Mouse (Mus musculus): ENCODE measurements around the gene Heatr1. TPM values are rescaled to one million over a fixed set of nuclear protein-coding genes. Genes with fewer than 3 reads are reported as not detected.
"Not testable (repeated sequence)": the region's sequence is repeated elsewhere in the genome, so short reads cannot be mapped to it uniquely, and the experiment has no call there.

Heatr1 gene
- total RNA-seq, 2 experiments from 2014 or later: 13.7 to 14.1 TPM

DNA sequence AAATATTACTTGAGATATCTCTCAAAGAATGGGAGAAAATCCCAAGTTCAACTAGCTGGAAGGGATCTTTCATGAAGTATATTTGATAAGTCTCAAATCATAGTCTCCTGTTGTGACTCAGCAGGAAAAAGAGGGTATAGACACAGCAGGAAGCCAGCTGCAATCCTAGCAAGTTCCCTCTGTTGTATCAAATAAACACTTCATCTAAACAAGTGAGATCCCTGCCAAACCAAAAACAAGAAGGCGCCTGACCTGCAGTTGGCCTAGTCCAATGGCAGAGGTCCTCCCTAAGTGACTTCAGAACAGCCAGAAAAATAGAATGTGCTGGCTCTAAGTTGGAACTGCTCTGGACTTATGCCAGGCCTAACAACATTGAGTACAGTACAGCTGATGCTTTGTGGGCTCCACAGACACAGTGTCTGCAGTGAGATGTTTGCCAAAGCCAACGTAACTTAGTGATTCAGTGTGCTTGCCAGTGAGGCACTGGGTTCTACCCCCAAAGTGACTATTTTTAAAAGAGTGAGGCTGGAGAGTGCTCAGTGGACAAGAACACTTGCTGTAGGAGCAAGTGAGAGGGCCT lies 47.3 kb downstream of the Heatr1 start:
- intact Hi-C loops (cut with DNase I): no loop called here
- no peak for DNase-seq

DNA sequence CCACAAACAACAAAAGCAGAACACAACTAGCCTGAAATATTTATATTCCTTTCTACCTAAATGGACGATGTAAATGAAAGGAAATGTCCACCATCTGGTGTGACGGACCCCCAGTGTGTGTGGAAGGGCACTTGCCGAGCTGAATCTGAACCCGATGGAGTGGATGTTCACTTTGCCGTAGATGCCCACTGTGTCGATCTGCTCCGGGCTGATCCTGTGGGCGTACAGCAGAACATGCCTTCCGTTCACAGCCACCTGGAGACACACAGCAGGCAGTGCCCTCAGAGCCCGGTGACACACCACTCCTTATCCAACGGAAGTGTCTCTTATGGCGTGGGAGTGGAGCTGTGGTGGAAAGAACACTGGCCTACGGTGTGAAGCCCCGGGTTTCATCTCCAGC lies 58.3 kb downstream of the Heatr1 start:
- intact Hi-C loops (cut with DNase I): no loop called here
- no peak for DNase-seq

DNA sequence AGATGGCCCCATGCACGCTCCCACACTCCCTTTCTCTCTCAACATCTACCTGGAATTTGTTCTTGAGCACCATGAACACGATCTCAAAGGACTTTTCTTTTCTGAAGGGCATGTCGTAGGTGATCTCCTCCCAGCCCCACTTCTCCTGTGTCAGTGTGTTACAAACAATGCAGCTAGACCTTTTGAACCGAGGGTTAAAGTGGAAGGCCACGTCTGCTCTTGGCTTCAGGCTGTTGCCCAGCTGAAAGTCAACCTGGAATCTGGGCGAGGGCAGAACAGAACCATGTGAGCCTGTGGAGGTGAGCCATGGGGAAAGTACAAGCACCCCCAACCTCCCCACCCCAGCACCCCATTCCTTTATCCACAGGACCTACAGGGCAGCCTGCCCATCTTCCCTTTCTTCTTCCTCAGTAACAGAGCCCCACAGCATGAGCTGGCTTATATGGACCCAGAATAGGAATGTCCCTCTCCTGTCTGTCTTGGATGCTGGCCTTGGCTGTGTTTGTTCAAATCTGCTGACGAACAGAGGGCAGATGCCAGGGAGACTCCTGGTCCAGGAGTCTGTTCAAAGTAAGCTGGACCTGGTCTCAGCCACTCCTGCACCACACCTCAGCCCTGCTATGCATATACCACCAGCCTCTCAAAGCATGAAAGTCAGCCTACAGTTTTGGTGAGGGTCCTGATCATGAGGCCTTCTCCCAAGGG lies 60.0 kb downstream of the Heatr1 start:
- intact Hi-C loops (cut with DNase I): no loop called here
- DNase-seq: no peak

DNA sequence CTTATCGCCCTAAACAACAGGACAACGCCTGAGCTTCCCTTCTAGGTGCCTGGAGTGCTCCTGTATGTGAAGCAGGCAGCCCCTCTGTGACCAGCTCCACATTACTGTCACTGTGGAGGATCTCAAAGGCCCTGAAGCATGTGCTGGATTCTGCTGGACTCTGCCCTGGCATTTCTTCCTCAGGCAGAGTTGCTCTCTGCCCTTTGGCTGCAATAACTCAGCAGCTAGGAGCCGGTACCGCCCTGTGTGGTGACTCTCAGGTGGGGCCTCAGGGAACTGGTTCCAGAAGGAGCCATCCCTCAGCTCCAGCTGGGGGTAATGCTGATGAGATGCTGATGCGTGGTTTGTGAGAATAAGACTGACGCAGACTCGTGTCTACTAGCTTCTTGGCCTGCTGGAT lies 61.9 kb downstream of the Heatr1 start:
- intact Hi-C loops (cut with DNase I): no loop called here
- DNase-seq: no peak

DNA sequence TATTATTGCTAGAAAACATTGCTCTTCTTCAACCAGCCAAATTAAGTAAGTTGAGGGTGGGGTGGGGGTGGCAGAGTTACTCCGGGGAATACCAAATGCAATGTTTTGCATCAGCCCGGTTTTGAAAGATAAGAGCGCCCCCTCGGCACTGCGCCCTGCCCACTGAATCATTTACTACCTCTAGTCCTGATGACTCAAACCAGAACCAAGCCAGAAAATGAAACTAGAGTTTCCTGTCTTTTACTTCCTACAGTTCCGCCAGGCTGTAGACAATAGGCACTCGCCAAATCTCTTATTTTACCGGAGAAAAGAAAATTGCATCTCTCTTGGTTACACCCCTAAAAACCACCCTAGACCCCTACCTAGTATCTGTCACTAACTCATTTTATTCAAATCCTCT lies 65.6 kb downstream of the Heatr1 start:
- no peak for DNase-seq
- intact Hi-C loops (cut with DNase I): loop anchor here (10.0 kb wide), 1 partner anchor 104 kb away; the partner anchor contains the start of gene Ero1lb

DNA sequence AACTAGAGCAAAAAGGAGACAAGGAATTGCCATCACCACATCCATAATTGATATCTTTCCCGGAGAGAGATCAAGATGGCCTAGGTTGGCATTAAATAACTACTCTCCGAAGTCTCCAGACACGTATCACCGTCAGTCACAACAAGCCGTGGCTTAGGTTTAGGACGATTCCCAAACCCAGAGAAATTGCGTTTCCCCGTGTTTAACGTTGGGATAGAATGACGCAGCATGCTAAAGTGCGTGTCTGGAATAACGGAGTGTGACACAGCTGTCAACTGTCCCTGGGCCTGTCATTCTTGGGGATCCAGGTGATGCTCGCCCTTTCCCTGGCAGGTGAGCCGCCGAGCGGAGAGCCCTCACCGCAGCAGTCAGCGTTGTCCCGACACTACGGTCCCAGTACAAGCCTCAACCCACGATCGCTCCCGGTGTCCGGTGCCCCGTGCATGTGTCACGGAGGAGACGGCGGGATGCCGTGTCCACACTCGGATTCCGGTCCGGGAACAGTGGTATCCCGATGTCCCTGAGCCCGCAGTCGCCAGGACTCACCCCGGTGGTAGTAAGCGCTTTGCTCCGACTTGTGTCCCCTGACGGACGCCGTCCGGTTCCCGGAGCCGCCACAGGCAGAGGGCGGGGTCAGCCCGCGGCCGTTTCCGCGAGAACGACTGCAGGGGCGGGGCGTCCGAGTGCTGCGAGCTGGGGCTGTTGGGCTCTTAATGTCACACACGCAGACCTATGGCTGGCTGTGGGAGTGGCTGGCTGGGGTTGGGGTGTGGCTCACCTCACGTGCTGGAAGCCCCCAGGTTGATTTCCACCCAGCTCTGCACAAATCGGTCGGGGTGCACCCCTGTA lies 66.3 kb downstream of the Heatr1 start:
- DNase-seq: peak; percentile 89 to 95
- intact Hi-C loops (cut with DNase I): loop anchor here (10.0 kb wide), 1 partner anchor 104 kb away; the partner anchor contains the start of gene Ero1lb

DNA sequence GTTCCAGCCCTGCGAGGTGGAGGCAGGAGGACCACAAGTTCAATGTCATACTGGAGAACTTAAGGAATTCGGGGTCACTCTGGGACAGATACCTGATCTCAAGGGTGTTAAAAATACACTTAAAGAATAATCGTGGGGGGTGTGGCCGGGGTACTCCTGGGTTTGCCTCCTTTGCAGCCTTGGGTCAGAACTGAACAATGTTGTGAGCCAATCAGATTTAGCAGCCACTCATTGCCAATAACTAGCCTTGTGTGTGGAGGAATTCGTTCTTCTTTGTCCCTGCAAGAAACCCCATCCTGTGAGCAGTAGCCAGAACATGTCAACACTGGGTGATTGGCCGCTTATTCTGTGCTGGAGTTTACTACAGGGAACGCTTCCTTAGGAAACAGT lies 66.9 kb downstream of the Heatr1 start:
- DNase-seq: no peak
- intact Hi-C loops (cut with DNase I): loop anchor here (10.0 kb wide), 1 partner anchor 103 kb away; the partner anchor contains the start of gene Ero1lb

DNA sequence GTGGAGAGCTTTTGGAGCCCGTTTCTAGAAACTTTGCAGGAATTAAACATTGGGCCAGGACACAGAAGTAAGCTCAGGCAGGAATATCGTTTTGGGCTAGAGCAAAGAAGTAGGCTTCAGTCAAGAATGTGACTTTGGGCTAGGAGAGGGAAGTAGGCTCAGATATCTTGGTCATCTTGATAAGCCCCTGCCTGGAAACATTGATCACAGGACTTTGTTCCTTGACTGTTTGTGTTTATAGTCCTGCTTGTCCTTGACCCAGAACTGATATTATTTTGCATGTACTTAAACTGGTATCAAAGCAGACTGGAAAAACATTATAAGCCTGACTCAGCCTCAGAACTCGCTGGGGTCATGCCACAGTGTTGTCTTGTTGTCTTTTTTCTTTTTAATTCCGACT lies 67.8 kb downstream of the Heatr1 start:
- intact Hi-C loops (cut with DNase I): loop anchor here (10.0 kb wide), 1 partner anchor 102 kb away; the partner anchor contains the start of gene Ero1lb

DNA sequence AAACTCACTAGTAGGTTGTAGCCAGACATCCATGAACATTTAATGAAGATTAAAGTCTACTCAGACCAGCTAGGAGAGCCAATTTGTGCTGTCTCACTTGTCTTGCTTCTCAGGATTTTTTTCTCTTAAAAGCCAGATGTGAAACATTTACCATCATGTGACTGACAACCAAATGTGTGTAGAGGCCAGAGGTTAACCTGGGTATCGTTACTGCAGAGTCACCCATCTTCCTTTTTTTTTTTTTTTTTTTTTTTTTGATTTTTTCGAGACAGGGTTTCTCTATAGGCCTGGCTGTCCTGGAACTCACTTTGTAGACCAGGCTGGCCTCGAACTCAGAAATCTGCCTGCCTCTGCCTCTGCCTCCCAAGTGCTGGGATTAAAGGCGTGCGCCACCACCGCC lies 69.3 kb downstream of the Heatr1 start:
- intact Hi-C loops (cut with DNase I): loop anchor here (10.0 kb wide), 1 partner anchor 101 kb away; the partner anchor contains the start of gene Ero1lb

More for the DNA sequence above, 67.8 kb downstream of the Heatr1 start:
- no peak for DNase-seq

DNA sequence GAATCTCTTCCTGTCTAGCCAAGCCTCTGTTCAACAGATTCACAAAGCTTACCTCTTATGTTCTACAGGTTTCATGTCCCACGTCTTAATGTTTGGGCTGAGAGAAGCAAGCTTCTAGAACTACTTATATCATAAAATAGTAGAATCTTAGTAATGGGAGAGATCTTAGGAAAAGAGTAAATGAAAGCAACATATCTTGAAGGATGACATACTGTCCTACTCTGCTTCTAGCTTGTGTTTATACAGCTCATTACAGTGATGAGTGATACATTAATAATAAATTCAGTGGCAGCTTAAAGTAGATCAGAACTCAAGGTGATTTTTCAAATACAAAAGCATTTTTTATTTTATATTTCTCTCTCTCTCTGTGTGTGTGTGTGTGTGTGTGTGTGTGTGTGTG lies 70.0 kb downstream of the Heatr1 start, which contains the start of gene Lgals8:
Gene Lgals8, minus strand, starts transcription at position 101 of the 400 bp plus-strand sequence.
- intact Hi-C loops (cut with DNase I): loop anchor here (10.0 kb wide), 1 partner anchor 100 kb away; the partner anchor contains the start of gene Ero1lb
- no peak for DNase-seq

More for the DNA sequence above, 69.3 kb downstream of the Heatr1 start:
- not testable (repeated sequence) for DNase-seq

DNA sequence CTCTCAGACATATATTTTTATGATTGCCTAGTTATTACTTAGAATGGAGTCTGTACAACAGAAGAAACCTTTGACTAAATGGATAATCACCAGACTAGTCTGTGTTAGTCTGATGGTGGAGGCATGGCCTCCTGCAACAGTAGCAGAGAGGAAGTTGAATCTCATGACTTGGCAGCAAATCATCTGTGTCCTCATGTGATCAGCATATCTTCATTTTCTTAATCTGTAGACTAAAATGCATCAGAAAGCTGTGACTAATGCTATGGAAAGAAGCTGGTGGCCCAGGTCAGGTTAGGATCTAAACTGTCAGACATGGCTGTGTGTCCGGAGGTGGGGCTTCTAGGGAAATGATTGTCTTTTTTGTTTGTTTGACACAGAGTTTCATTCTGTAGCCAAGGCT lies 73.7 kb downstream of the Heatr1 start:
- no peak for DNase-seq
- intact Hi-C loops (cut with DNase I): loop anchor here (10.0 kb wide), 1 partner anchor 96 kb away; the partner anchor contains the start of gene Ero1lb

DNA sequence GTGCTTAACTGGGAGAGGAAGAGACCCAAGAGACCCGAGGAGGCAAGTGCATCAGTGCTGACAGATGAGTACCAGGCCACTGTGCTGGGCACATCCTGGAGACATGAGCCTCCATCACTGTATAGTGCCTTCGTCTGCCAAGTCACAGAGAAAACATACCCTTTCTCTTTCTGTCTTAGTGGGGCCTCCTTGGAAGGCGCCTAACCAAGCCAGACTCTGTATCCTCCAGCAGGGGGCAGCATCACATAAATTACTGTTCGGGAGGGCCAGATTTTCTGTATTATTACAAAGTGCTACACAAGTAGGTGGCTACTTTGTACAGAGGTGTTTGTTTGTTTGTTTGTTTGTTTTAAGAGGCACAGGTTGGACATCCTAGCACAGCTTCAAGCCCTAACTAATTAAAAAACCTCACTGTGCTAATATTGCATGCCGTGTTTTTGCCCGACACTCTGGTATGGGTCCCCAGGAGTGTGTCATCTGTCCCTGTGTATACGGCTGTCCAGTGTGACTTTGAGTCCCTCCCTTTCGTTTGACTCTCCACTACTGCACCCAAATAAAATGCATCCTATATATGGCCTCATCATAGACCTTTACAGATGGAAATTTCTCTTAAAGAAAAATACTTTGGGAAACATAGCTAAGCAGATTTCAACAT lies 79.0 kb downstream of the Heatr1 start:
- DNase-seq: peak; percentile 28 to 53
- intact Hi-C loops (cut with DNase I): loop anchor here (2.0 kb wide), 1 partner anchor 205 kb away; no protein-coding TSS in a partner anchor

DNA sequence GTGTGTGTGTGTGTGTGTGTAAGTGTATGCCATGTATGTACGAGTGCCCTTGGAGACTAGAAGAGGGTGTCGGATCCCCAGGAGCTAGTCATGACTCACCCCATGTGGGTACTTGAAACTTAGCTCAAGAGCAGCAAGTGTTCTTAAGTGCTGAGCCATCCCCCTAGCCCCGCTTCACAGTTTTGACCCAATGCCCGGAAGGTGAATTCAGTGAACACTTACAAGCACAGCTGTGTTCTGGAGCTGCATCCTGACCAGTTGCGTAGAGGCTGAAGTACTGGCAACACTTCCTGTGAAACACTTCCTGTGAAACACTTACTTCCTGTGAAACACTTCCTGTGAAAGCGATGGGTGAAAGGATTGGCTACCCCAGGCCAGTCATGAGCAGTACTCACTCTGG lies 80.4 kb downstream of the Heatr1 start:
- no peak for DNase-seq
- intact Hi-C loops (cut with DNase I): no loop called here

DNA sequence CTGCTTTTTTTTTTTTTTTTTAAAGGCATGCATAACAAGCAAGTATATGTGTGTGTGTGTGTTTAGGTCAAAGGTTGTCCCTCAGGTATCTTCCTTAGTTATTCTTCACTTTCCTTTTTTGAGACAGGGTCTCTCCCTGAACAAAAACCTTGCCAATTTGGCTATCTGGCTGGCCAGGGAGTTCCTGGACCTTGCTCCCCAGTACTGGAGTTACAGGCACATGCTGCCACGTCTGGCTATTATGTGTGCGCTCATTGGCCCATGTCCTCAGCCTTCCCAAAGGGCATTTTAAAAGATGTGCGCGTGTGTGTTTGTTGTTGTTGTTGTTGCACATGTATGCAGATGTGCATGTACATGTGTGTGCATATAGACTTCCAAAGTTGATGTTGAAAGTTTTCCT lies 82.1 kb downstream of the Heatr1 start:
- intact Hi-C loops (cut with DNase I): no loop called here
- DNase-seq: no peak

DNA sequence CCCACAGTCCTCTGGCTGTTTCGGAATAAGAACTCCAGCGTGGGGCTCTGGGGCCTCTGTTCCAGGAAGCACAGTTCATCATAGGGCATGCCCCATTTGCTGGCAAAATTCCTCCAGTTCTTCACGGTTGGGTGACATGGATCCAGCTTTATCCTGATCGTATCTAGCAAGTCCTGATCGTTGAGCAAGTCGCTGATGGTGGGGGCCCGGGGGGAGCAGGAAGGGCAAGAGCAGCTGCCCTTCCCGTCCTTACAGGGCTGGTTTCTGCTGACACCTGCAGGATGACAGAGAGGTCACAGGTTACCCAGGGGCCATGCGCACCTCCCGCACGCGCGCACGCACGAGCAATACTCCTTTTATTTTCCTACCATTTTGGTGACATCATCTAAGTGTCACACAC lies 83.5 kb downstream of the Heatr1 start:
- no peak for DNase-seq
- intact Hi-C loops (cut with DNase I): no loop called here

DNA sequence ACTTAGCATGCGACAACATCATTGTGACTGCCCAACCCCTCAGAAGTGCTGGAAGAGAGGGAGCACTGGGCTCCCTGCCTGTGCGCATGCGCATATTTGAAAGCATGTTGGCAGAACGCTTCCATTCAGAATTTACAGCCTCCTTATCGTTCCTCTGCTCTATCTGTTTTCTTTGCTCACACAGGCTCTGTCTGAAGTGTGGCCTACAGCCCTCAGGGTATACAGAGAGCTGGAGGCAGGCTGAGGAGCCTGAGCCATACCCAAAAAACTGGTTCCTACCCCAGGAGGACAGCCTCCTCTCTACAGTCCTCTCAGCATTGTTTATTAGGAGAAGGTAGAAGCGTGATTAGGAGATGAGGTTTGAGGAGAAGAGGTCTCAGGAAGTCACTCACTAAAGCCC lies 85.0 kb downstream of the Heatr1 start:
- intact Hi-C loops (cut with DNase I): loop anchor here (5.0 kb wide), 1 partner anchor 47 kb away; no protein-coding TSS in a partner anchor

DNA sequence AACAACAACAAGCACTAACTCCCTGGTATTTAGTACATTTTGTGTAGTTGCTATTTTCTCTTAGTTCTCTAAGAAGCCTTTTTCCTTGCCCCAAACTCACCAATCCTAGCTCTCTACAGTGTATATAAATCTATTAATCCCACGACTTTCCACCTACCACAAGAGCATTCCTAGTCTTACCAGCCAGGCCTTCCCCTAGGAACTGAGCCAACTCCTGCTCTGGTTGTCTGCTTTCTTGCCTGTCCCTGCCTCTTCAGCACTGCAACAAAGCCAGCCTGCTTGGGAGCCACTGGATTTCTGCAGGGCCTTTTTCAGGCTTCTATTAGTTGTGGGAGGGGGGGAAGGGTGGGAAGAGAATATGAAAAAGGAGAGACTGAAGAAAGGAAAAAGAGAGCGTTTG lies 90.4 kb downstream of the Heatr1 start:
- no peak for DNase-seq
- intact Hi-C loops (cut with DNase I): no loop called here

More for the DNA sequence above, 85.0 kb downstream of the Heatr1 start:
- no peak for DNase-seq

DNA sequence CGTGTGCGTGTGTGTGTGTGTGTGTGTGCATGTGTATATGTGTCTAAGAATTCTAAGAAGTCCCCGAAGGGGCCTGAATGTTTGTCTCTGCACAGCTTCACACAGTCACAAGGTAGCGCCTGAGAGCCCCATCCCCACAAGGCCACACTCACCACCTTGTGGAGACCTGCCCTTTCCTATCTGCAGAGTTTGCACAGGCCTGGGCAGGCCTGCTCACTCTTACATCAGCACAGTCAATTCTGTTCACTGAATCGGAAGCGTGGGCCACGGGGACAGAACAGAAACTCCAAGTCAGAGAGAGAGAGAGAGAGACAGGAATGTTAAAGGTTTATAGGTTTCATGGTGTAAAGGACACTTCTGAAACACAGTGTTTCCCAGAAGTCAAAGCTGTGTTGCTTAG lies 90.8 kb downstream of the Heatr1 start:
- intact Hi-C loops (cut with DNase I): no loop called here
- no peak for DNase-seq

All from gastrocnemius, postnatal 36 days (tissue).